Mouse (Mus musculus): ENCODE measurements at regions not wholly inside any gene's neighbourhood (a gene's known extent, or its start where the extent isn't known, plus 50 kb on each side); places are given as distances from the start of the nearest gene placed in this dataset.

DNA sequence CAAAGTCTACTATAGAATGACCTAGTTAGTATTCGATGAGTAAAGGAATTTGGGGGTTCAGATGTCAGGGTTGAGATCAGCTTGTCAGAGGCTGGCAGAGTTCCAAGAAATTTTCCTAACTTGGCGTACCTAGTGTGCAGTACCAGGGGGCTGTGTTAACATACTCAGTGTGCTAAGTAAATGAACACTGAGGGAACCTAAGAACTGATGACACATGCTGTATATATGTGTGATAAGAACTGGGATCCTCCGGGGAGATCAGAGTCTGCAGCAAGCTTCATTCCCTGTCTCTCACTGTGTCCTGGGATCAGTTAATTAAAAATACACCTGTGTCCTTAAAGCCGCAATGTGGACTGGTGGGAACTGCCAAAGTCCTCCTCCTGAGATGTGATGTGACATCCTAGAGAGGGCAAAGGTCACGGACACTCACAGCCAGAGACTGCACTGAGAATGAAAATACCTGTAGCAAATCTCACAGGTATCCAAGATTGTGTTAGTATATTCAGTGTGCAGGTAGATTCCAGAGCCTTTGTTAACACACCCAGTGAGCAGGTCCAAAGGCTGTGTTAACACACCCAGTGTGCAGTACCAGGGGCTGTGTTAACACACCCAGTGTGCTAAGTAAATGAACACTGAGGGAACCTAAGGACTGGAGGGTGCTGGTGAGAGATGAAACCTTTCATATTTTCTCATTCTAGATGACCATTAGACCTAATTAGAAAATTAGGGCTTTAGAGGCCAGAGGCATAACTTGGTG lies 69.1 kb upstream of the Fhl2 start:
- Histone ChIP-seq H3K27ac (ENCODE audit: low read length) (no peak overlapping the region), H3K36me3 (ENCODE audit: control insufficient read depth, insufficient read depth) (no peaks in the 10 kb centered on the region), H3K9ac (replicated peaks; ENCODE audit: low read depth, low read length) (no peak overlapping the region), H3K9me3 (ENCODE audit: control insufficient read depth, low read length) (no peaks in the 10 kb centered on the region), H3K4me3 (replicated peaks; ENCODE audit: low read length) (no peak overlapping the region), H3K27me3 (replicated peaks; ENCODE audit: control insufficient read depth, insufficient read depth, low read length) (no peaks in the 10 kb centered on the region), H3K4me2 (ENCODE audit: low read length) (no peak overlapping the region), H3K4me1 (replicated peaks; ENCODE audit: control insufficient read depth, insufficient read depth, low read length) (0 out of 2 replicates have a peak, but pooled peaks cover 3% of the 10 kb centered on the region)
- 81% methylated on average over 5 of the region's 5 CpGs for WGBS
- ATAC-seq, result no peak

DNA sequence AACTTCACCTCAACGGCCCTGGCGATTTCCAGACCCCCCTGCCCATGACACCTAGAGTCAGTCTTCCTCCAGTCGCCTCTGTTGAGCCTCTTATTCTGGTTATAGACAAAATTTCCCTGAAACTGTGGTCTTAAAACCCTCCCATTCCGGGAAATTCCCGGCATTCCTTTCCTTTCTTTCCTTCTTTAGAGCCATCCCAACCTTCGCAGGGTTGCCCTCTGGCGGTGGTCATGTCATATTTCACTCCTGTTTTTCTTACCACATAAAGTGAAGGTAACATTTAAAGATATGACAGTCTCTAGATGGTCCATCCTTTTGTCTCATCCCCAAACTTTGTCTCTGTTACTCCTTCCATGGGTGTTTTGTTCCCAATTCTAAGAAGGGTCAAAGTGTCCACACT lies 72.9 kb upstream of the Fhl2 start:
- 42% methylated on average over 7 of the region's 7 CpGs for WGBS

DNA sequence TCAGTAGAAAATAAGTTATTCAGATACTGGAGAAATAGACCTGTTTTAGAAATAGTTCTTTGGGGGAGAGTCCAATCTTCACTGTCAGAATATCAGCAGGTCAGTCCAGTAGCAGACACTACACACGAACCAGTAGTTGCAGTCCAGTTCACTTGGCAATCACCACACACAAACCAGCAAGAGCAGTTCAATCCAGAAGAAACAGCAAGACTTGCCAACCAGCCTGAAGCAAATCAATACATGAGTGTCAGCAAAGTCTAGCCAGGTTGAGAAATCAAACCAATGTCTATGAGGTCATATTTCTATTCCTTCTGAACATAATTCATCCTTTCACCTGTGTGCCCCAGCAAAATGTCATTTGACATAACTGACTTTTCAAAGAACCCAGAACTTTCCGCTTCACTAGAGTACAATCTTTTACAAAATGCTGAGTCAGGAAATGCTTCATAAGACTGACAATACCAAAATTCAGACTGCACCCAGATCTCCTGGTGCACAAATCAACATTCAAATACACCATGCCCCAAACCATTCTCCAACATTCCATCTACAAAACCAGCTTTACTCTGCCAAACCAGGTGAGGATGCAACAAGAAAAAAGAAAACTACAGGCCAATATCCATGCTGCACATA lies 76.6 kb upstream of the Fhl2 start:
- Histone ChIP-seq H3K9ac (replicated peaks; ENCODE audit: low read depth, low read length) (no peak overlapping the region), H3K4me3 (replicated peaks; ENCODE audit: low read length) (no peak overlapping the region), H3K4me2 (ENCODE audit: low read length) (no peak overlapping the region), H3K4me1 (replicated peaks; ENCODE audit: control insufficient read depth, insufficient read depth, low read length) (no peaks in the 10 kb centered on the region), H3K27ac (ENCODE audit: low read length) (no peak overlapping the region), H3K9me3 (ENCODE audit: control insufficient read depth, low read length) (no peaks in the 10 kb centered on the region), H3K36me3 (ENCODE audit: control insufficient read depth, insufficient read depth) (no peaks in the 10 kb centered on the region), H3K27me3 (replicated peaks; ENCODE audit: control insufficient read depth, insufficient read depth, low read length) (no peaks in the 10 kb centered on the region)
- WGBS, result 87% methylated on average over 2 of the region's 2 CpGs
- no peak for ATAC-seq

More for the DNA sequence above, 72.9 kb upstream of the Fhl2 start:
- H3K4me3 ChIP-seq (replicated peaks; ENCODE audit: low read length), result no peak overlapping the region
- H3K9ac ChIP-seq (replicated peaks; ENCODE audit: low read depth, low read length), result no peak overlapping the region
- H3K4me2 ChIP-seq (ENCODE audit: low read length), result no peak overlapping the region
- H3K36me3 ChIP-seq (ENCODE audit: control insufficient read depth, insufficient read depth), result no peaks in the 10 kb centered on the region
- no peak for ATAC-seq
- H3K27me3 ChIP-seq (replicated peaks; ENCODE audit: control insufficient read depth, insufficient read depth, low read length), result no peaks in the 10 kb centered on the region
- H3K27ac ChIP-seq (ENCODE audit: low read length), result no peak overlapping the region
- H3K4me1 ChIP-seq (replicated peaks; ENCODE audit: control insufficient read depth, insufficient read depth, low read length), result 0 out of 2 replicates have a peak, but pooled peaks cover 1% of the 10 kb centered on the region
- H3K9me3 ChIP-seq (ENCODE audit: control insufficient read depth, low read length), result no peaks in the 10 kb centered on the region

DNA sequence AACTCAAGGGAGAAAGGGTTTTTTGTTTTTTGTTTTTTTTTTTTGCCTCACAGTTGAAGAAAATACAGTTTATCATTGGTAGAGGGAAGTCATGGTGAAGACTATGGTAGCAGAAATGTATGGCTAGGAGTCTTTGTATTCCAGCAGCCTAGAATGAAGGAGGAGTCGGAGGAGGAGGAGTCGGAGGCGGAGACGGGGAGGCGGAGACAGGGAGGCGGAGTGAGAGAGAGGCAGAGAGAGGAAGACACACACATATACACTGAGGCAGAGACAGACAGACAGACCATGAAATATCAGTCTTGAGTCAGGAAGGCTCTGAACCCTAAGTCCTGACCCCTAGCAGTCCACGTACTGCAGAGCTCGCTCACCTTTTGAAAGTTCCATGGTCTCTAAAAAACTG lies 95.0 kb upstream of the Fhl2 start:
- 85% methylated on average over 8 of the region's 8 CpGs for WGBS
- H3K4me2 ChIP-seq (ENCODE audit: low read length), result no peak overlapping the region
- no peaks in the 10 kb centered on the region for H3K4me1 ChIP-seq (replicated peaks; ENCODE audit: control insufficient read depth, insufficient read depth, low read length)
- H3K9ac ChIP-seq (replicated peaks; ENCODE audit: low read depth, low read length), result no peak overlapping the region
- no peaks in the 10 kb centered on the region for H3K27me3 ChIP-seq (replicated peaks; ENCODE audit: control insufficient read depth, insufficient read depth, low read length)
- no peak overlapping the region for H3K4me3 ChIP-seq (replicated peaks; ENCODE audit: low read length)
- no peak overlapping the region for H3K27ac ChIP-seq (ENCODE audit: low read length)
- peaks cover 10% of the 10 kb centered on the region; the same call in 1 of the 2 replicates for H3K9me3 ChIP-seq (ENCODE audit: control insufficient read depth, low read length)
- no peaks in the 10 kb centered on the region for H3K36me3 ChIP-seq (ENCODE audit: control insufficient read depth, insufficient read depth)
- ATAC-seq, result no peak

DNA sequence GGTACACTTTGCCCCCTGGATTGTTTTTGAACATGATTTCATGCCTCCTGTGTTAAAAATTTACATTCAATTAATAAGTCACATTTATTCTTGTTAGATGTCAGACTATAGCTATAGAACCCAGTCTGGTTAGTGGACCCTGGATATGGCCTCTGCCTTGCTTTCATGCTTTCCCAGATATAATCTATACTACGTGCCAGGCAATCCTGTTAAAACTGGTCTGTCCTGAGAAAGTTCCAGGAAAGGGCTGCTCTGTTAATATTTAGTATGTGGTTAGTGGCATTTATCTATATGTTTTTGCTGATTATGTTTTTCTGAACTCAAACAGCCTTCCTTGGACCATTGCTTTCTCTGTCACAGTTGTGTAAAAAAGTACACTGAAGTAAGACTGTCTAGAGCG lies 95.8 kb upstream of the Fhl2 start:
- no peak overlapping the region for H3K27ac ChIP-seq (ENCODE audit: low read length)
- no peak for ATAC-seq
- H3K9ac ChIP-seq (replicated peaks; ENCODE audit: low read depth, low read length), result no peak overlapping the region
- no peaks in the 10 kb centered on the region for H3K27me3 ChIP-seq (replicated peaks; ENCODE audit: control insufficient read depth, insufficient read depth, low read length)
- H3K9me3 ChIP-seq (ENCODE audit: control insufficient read depth, low read length), result peaks cover 8% of the 10 kb centered on the region; the same call in 1 of the 2 replicates
- H3K4me1 ChIP-seq (replicated peaks; ENCODE audit: control insufficient read depth, insufficient read depth, low read length), result no peaks in the 10 kb centered on the region
- no peak overlapping the region for H3K4me3 ChIP-seq (replicated peaks; ENCODE audit: low read length)
- no peaks in the 10 kb centered on the region for H3K36me3 ChIP-seq (ENCODE audit: control insufficient read depth, insufficient read depth)
- no peak overlapping the region for H3K4me2 ChIP-seq (ENCODE audit: low read length)
- WGBS, result 96% methylated on average over 2 of the region's 2 CpGs

DNA sequence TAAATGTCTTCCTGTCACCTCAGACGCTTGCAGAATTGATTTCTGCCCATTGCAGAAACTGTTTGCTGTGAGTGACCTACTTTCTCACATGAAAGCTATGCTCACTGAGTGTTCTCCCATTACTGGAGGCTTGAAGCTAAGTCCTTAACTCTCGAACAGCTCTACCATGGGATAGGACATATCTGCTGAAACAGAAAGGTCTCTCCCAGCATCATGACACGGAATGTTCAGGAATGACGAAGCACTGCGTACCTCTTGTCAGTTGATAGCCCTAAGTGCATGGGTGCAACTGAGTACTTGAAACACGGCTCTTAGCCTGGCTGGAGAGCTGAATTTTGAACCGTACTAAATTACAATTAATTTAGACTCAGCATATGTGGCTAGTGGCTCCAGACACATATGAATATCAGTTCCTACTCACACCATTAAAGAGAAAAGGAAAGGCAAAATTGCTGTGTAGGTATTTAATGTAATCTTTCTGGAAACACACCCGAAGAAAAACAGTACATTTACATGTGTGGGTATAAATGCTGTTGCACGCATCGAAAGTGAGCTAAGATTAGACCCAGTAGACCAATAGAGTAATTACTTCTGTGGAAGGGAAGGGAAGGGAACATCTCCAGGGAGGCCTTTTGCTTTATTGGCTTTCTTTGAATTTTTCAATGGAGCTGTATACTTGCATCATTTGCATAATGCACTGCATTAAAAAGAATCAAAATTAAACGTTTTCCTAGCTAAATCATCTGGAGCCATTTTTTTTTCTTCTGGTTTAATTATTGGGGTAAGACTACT lies 97.6 kb upstream of the Fhl2 start:
- H3K27ac ChIP-seq (ENCODE audit: low read length), result no peak overlapping the region
- no peaks in the 10 kb centered on the region for H3K9me3 ChIP-seq (ENCODE audit: control insufficient read depth, low read length)
- WGBS, result 81% methylated on average over 11 of the region's 11 CpGs
- ATAC-seq, result no peak
- H3K27me3 ChIP-seq (replicated peaks; ENCODE audit: control insufficient read depth, insufficient read depth, low read length), result no peaks in the 10 kb centered on the region
- no peak overlapping the region for H3K4me3 ChIP-seq (replicated peaks; ENCODE audit: low read length)
- no peak overlapping the region for H3K9ac ChIP-seq (replicated peaks; ENCODE audit: low read depth, low read length)
- no peak overlapping the region for H3K4me2 ChIP-seq (ENCODE audit: low read length)
- no peaks in the 10 kb centered on the region for H3K36me3 ChIP-seq (ENCODE audit: control insufficient read depth, insufficient read depth)
- H3K4me1 ChIP-seq (replicated peaks; ENCODE audit: control insufficient read depth, insufficient read depth, low read length), result no peaks in the 10 kb centered on the region

DNA sequence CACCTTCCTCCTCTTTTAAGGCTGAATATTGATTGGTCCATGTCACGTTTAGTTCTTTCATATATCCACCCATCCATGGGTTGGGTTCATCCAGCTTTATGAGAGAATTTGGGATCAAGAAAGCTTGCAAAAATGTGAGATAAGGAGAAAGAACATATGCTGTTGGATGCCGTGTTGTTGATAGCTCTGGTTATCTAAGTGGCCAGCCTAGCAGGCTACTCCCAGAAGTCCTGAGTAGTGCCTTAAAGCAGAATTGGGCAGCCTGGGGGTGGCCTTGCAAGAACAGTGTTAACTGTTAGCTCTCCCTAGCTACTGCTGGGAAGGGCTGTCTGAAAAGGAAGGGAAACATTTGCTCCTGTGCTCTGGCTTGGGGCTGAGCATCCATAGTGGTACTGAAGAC lies 100.8 kb upstream of the Fhl2 start:
- no peak overlapping the region for H3K9ac ChIP-seq (replicated peaks; ENCODE audit: low read depth, low read length)
- H3K36me3 ChIP-seq (ENCODE audit: control insufficient read depth, insufficient read depth), result no peaks in the 10 kb centered on the region
- WGBS, result 86% methylated on average over 2 of the region's 2 CpGs
- H3K4me2 ChIP-seq (ENCODE audit: low read length), result no peak overlapping the region
- no peak for ATAC-seq
- H3K4me3 ChIP-seq (replicated peaks; ENCODE audit: low read length), result no peak overlapping the region
- H3K4me1 ChIP-seq (replicated peaks; ENCODE audit: control insufficient read depth, insufficient read depth, low read length), result no peaks in the 10 kb centered on the region
- H3K27ac ChIP-seq (ENCODE audit: low read length), result no peak overlapping the region
- no peaks in the 10 kb centered on the region for H3K9me3 ChIP-seq (ENCODE audit: control insufficient read depth, low read length)
- H3K27me3 ChIP-seq (replicated peaks; ENCODE audit: control insufficient read depth, insufficient read depth, low read length), result no peaks in the 10 kb centered on the region

DNA sequence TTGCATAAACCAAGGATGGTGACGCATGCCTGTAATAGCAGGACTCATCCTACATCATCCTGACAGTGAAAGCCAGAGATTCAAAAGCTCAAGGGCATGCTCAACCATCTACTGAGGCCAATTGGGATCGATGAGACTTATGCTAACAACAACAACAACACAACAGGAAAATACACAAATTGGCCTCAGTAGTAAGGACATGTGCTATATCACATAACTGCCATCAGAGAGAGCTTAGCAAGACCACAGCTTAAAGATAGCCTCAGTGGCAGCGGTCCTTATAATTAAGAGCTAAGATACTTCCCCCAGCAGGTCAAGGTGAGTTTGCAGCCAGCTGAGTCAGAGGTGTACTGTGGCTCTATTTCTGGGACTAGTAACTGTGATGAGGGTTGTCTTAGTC lies 102.0 kb upstream of the Fhl2 start:
- Histone ChIP-seq H3K9me3 (ENCODE audit: control insufficient read depth, low read length) (no peaks in the 10 kb centered on the region), H3K4me3 (replicated peaks; ENCODE audit: low read length) (no peak overlapping the region), H3K27me3 (replicated peaks; ENCODE audit: control insufficient read depth, insufficient read depth, low read length) (no peaks in the 10 kb centered on the region), H3K4me2 (ENCODE audit: low read length) (no peak overlapping the region), H3K27ac (ENCODE audit: low read length) (no peak overlapping the region), H3K4me1 (replicated peaks; ENCODE audit: control insufficient read depth, insufficient read depth, low read length) (no peaks in the 10 kb centered on the region), H3K9ac (replicated peaks; ENCODE audit: low read depth, low read length) (no peak overlapping the region), H3K36me3 (ENCODE audit: control insufficient read depth, insufficient read depth) (no peaks in the 10 kb centered on the region)
- 84% methylated on average over 3 of the region's 3 CpGs for WGBS
- ATAC-seq, result no peak

DNA sequence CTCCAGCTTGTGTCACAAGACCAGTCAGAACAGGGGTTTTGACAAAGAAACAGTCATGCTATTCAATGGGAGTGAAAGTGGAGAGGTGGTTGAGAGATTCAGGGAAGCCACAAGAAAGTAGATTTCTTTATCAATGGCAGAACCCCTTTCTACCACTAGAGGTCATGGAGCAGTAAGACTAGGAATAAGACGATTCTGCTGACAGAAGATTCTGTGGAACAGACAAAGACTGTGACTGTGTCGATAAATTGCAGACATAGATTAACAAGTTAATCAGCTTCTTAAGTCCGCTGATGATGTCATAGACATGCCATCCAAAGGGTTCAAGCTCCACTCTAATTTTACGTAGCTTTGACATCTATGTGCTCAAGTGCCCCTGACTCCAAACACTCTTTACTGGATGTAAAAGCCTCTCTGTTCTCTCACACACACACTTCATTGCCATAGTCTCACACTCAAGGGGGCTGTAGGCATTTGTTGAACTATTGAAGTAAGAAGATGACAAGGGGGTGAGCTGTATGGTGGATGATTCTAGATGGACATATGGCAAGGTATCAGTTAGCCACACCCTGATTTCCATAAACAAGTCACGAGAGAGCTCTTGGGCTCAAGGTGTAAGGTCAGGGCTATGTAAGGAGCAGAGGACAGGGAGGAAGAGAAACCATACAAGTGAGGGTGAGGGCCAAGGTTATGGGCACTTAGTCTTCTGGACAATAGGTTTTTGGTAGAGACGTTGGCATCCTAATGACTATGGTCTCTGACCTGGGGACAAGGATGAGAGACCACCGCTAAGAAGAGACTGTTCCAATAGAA lies 102.9 kb upstream of the Fhl2 start:
- Histone ChIP-seq H3K4me1 (replicated peaks; ENCODE audit: control insufficient read depth, insufficient read depth, low read length) (no peaks in the 10 kb centered on the region), H3K27me3 (replicated peaks; ENCODE audit: control insufficient read depth, insufficient read depth, low read length) (no peaks in the 10 kb centered on the region), H3K4me3 (replicated peaks; ENCODE audit: low read length) (no peak overlapping the region), H3K9ac (replicated peaks; ENCODE audit: low read depth, low read length) (no peak overlapping the region), H3K4me2 (ENCODE audit: low read length) (no peak overlapping the region), H3K36me3 (ENCODE audit: control insufficient read depth, insufficient read depth) (no peaks in the 10 kb centered on the region), H3K9me3 (ENCODE audit: control insufficient read depth, low read length) (no peaks in the 10 kb centered on the region), H3K27ac (ENCODE audit: low read length) (no peak overlapping the region)
- peak; percentile 84 for ATAC-seq
- WGBS, result 52% methylated on average over 7 of the region's 7 CpGs

Data from forebrain, embryonic 16.5 days (tissue).